Mouse (Mus musculus): ENCODE results near the gene Smg9. TPM values are rescaled to one million over a fixed set of nuclear protein-coding genes. Genes with fewer than 3 reads are reported as not detected.

The Smg9 gene
- polyA plus RNA-seq, 1 experiment: 55.7 TPM

DNA sequence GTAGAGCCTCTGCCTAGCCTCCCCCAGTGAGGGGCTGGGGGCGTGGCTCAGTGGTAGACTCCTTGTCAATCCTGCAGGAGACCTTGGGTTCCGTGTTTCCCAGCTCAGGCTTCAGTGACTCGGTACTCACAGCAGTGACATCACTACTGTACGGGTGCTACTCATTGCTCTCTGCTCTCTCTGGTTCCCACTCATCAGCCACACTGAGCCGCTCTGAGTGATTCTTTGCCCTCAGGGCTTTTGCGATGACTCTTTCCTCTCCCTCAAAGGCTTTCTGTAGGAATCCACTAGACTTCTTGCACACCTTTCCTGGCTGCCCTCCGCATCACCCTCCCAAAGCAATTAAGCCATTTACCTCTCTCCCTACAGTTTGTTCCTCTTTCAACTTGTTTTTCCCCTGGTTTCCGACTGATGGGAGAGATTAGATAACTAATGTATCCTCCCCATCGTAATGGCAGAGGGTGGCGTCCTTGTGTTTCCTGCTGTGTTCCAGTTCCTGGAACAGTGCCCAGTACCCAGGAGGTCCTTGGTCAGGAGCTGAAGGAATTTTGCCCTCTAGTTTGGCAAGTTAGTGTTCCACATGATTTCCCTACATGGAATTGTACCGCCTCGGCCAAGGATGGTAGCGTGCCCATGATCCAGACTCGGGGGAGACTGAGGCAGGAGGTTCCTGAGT is 62.1 kb downstream of the Smg9 start:
- 36% methylated on average over 14 of the region's 14 CpGs for WGBS
- H3K4me3 ChIP-seq (ENCODE audit: extremely low read depth, insufficient read depth, insufficient read length): no peak overlapping the region
- H3K27me3 ChIP-seq (ENCODE audit: control insufficient read depth, insufficient read depth, low read length): no peaks in the 10 kb centered on the region
- peaks cover 43% of the 10 kb centered on the region for H3K4me1 ChIP-seq (ENCODE audit: control insufficient read depth, insufficient read depth, insufficient read length)
- TF ChIP-seq POLR2A (IDR thresholded peaks at IDR 0.05; ENCODE audit: low read depth, low read length) (no peak), CTCF (IDR thresholded peaks at IDR 0.05; ENCODE audit: extremely low read depth, insufficient read depth, insufficient read length, insufficient replicate concordance) (no peak)
- no peak overlapping the region for H3K27ac ChIP-seq (ENCODE audit: insufficient read depth, low read length)
- peaks cover 3% of the 10 kb centered on the region for H3K36me3 ChIP-seq (ENCODE audit: control insufficient read depth, insufficient read depth, low read length)
- DNase-seq (ENCODE audit: low read depth in 1 of 2, low spot score in 2 of 2): no peak

DNA sequence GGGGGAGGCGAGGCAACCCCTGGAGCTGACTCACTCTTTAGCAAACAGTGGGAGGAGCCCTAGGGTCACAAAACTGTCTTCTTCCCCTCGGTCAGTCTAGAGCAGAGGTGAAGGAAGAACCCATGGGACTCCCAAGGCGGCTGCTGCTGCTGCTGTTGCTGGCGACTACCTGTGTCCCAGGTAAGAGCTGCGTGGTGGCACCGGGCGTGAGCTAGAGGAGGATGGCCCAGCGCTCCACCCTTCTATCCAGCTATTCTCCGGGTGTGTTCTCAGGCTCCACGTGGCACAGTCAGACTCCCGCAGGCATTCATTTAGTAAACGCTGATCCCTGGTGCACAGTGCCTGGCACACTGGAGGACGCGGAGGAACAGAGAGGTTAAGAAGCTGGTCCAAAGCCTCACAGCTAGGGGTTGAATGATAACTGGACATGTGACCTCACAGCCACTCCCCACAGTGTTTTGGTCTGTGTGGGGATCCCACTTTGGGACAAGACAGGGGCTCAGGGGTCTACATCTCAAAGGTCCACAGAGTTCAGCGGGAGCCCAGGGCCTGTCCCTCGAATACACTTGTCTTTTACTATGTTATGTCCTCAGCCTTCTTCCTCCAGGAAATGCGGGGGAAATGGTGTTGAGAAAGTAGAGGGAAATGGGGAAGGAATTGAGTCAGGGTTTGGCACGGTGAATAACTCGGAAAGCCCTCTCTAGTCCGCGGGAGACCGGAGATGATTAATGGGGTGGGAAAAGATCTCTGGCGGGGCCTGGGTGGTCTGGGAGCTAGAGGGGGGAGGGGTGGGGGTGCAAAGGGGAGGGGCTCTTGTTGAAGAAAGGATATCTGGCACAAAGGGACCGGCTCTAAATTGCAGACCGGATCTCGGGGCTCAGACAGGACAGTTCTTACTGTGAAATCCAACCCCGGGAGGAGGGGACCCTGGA is 63.2 kb downstream of the Smg9 start, which contains the start of gene Plaur:
Gene Plaur, plus strand, starts transcription at position 97 of the 932 bp plus-strand sequence.
- Histone ChIP-seq H3K27me3 (ENCODE audit: control insufficient read depth, insufficient read depth, low read length) (no peaks in the 10 kb centered on the region), H3K27ac (ENCODE audit: insufficient read depth, low read length) (peak within 1 kb of the TSS; percentile 81), H3K4me1 (ENCODE audit: control insufficient read depth, insufficient read depth, insufficient read length) (peaks cover 44% of the 10 kb centered on the region), H3K36me3 (ENCODE audit: control insufficient read depth, insufficient read depth, low read length) (peaks cover 10% of the 10 kb centered on the region), H3K4me3 (ENCODE audit: extremely low read depth, insufficient read depth, insufficient read length) (peak within 1 kb of the TSS; percentile 72)
- DNase-seq (ENCODE audit: low read depth in 1 of 2, low spot score in 2 of 2): peak; percentile 53 to 65
- WGBS: 4% methylated on average over 27 of the region's 27 CpGs
- TF ChIP-seq POLR2A (IDR thresholded peaks at IDR 0.05; ENCODE audit: low read depth, low read length) (peak; percentile 78; the same call in 1 of the 2 replicates), CTCF (IDR thresholded peaks at IDR 0.05; ENCODE audit: extremely low read depth, insufficient read depth, insufficient read length, insufficient replicate concordance) (no peak)

GRCm38 (mm10) chr7:24466835-24467234 is 67.4 kb downstream of the Smg9 start:
- TF ChIP-seq CTCF (IDR thresholded peaks at IDR 0.05; ENCODE audit: extremely low read depth, insufficient read depth, insufficient read length, insufficient replicate concordance) (no peak), POLR2A (IDR thresholded peaks at IDR 0.05; ENCODE audit: low read depth, low read length) (no peak)
- Histone ChIP-seq H3K27ac (ENCODE audit: insufficient read depth, low read length) (no peak overlapping the region), H3K27me3 (ENCODE audit: control insufficient read depth, insufficient read depth, low read length) (no peaks in the 10 kb centered on the region), H3K4me1 (ENCODE audit: control insufficient read depth, insufficient read depth, insufficient read length) (peaks cover 19% of the 10 kb centered on the region; the same call in 1 of the 2 replicates), H3K4me3 (ENCODE audit: extremely low read depth, insufficient read depth, insufficient read length) (no peak overlapping the region), H3K36me3 (ENCODE audit: control insufficient read depth, insufficient read depth, low read length) (peaks cover 22% of the 10 kb centered on the region)
- DNase-seq (ENCODE audit: low read depth in 1 of 2, low spot score in 2 of 2): no peak
- WGBS: 72% methylated on average over 6 of the region's 6 CpGs

- Histone ChIP-seq H3K4me1 (ENCODE audit: control insufficient read depth, insufficient read depth, insufficient read length) (peaks cover 19% of the 10 kb centered on the region; the same call in 1 of the 2 replicates), H3K27me3 (ENCODE audit: control insufficient read depth, insufficient read depth, low read length) (no peaks in the 10 kb centered on the region), H3K36me3 (ENCODE audit: control insufficient read depth, insufficient read depth, low read length) (peaks cover 31% of the 10 kb centered on the region), H3K27ac (ENCODE audit: insufficient read depth, low read length) (peak overlapping the region; percentile 47), H3K4me3 (ENCODE audit: extremely low read depth, insufficient read depth, insufficient read length) (no peak overlapping the region)
- TF ChIP-seq CTCF (IDR thresholded peaks at IDR 0.05; ENCODE audit: extremely low read depth, insufficient read depth, insufficient read length, insufficient replicate concordance) (no peak), POLR2A (IDR thresholded peaks at IDR 0.05; ENCODE audit: low read depth, low read length) (no peak)
- WGBS: 70% methylated on average over 5 of the region's 5 CpGs
- peak in 1 of 2 experiments; percentile 43 for DNase-seq (ENCODE audit: low read depth in 1 of 2, low spot score in 2 of 2)
These were observed 68.5 kb downstream of the Smg9 start for GRCm38 (mm10) chr7:24467886-24468285.

DNA sequence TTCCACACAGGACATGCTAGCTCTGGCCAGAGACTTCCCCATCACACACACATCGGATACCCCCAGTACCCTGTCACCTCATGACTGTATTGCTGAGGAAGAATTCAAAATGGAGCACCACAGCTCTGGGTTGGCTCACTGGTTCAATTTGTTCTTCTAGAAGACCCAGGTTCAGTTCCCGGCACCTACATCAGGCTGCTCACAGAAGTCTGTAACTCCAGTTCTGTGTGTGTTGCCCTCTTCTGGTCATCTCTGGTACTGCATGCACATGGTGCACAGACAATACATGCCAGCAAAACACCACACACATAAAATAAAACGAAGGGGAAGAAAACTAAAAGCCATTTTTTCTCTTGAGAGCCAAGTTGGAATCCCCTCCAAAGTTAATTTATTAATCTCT is 69.7 kb downstream of the Smg9 start:
- TF ChIP-seq CTCF (IDR thresholded peaks at IDR 0.05; ENCODE audit: extremely low read depth, insufficient read depth, insufficient read length, insufficient replicate concordance) (no peak), POLR2A (IDR thresholded peaks at IDR 0.05; ENCODE audit: low read depth, low read length) (no peak)
- DNase-seq (ENCODE audit: low read depth in 1 of 2, low spot score in 2 of 2): no peak
- H3K27ac ChIP-seq (ENCODE audit: insufficient read depth, low read length): no peak overlapping the region
- peaks cover 37% of the 10 kb centered on the region for H3K36me3 ChIP-seq (ENCODE audit: control insufficient read depth, insufficient read depth, low read length)
- H3K4me3 ChIP-seq (ENCODE audit: extremely low read depth, insufficient read depth, insufficient read length): no peak overlapping the region
- 89% methylated on average over 3 of the region's 3 CpGs for WGBS
- peaks cover 18% of the 10 kb centered on the region; the same call in 1 of the 2 replicates for H3K4me1 ChIP-seq (ENCODE audit: control insufficient read depth, insufficient read depth, insufficient read length)
- H3K27me3 ChIP-seq (ENCODE audit: control insufficient read depth, insufficient read depth, low read length): no peaks in the 10 kb centered on the region

GRCm38 (mm10) chr7:24470356-24470755 is 70.9 kb downstream of the Smg9 start:
- DNase-seq (ENCODE audit: low read depth in 1 of 2, low spot score in 2 of 2): no peak
- WGBS: 93% methylated on average over 7 of the region's 7 CpGs
- H3K36me3 ChIP-seq (ENCODE audit: control insufficient read depth, insufficient read depth, low read length): peaks cover 43% of the 10 kb centered on the region
- no peaks in the 10 kb centered on the region for H3K27me3 ChIP-seq (ENCODE audit: control insufficient read depth, insufficient read depth, low read length)
- TF ChIP-seq POLR2A (IDR thresholded peaks at IDR 0.05; ENCODE audit: low read depth, low read length) (no peak), CTCF (IDR thresholded peaks at IDR 0.05; ENCODE audit: extremely low read depth, insufficient read depth, insufficient read length, insufficient replicate concordance) (no peak)
- H3K27ac ChIP-seq (ENCODE audit: insufficient read depth, low read length): no peak overlapping the region
- no peak overlapping the region for H3K4me3 ChIP-seq (ENCODE audit: extremely low read depth, insufficient read depth, insufficient read length)
- peaks cover 16% of the 10 kb centered on the region; the same call in 1 of the 2 replicates for H3K4me1 ChIP-seq (ENCODE audit: control insufficient read depth, insufficient read depth, insufficient read length)

Other genes with a start within 250 kb of the Smg9 start
- gene Zfp114, start 224.6 kb upstream of the Smg9 start, polyA plus RNA-seq (2012; rRNA removed): 0.07 and 0.13 TPM in 2 replicates
- 0.42 and 0.56 TPM in 2 replicates for gene Zfp111, start 188.2 kb upstream of the Smg9 start, polyA plus RNA-seq (2012; rRNA removed)
- 0.48 and 0.65 TPM in 2 replicates for gene Zfp109, start 162.1 kb upstream of the Smg9 start, polyA plus RNA-seq (2012; rRNA removed)
- gene Zfp108, start 144.8 kb upstream of the Smg9 start, polyA plus RNA-seq (2012; rRNA removed): 0.16 TPM in 2 replicates
- 0.18 and 0.49 TPM in 2 replicates for gene Zfp93, start 129.2 kb upstream of the Smg9 start, polyA plus RNA-seq (2012; rRNA removed)
- 3.1 and 4.7 TPM in 2 replicates for gene Zfp61, start 98.4 kb upstream of the Smg9 start, polyA plus RNA-seq (2012; rRNA removed)
- 6.5 and 8.2 TPM in 2 replicates for gene Zfp94, start 83.0 kb upstream of the Smg9 start, polyA plus RNA-seq (2012; rRNA removed)
- 0.18 and 0.26 TPM in 2 replicates for gene Tescl, start 65.7 kb upstream of the Smg9 start, polyA plus RNA-seq (2012; rRNA removed)
- gene Lypd5, start 50.4 kb upstream of the Smg9 start, polyA plus RNA-seq (2012; rRNA removed): not detected in 2 replicates
- 102 and 133 TPM in 2 replicates for gene Kcnn4, start 29.4 kb upstream of the Smg9 start, polyA plus RNA-seq (2012; rRNA removed)
- gene Irgc1, start 52.7 kb downstream of the Smg9 start, polyA plus RNA-seq (2012; rRNA removed): 6.5 and 19.9 TPM in 2 replicates
- gene Plaur, start 62.9 kb downstream of the Smg9 start, polyA plus RNA-seq (2012; rRNA removed): 51.2 and 58.6 TPM in 2 replicates
- gene Cadm4, start 82.4 kb downstream of the Smg9 start, polyA plus RNA-seq (2012; rRNA removed): 33.1 and 34.5 TPM in 2 replicates
- gene Zfp428, start 107.4 kb downstream of the Smg9 start, polyA plus RNA-seq (2012; rRNA removed): 4.0 and 5.9 TPM in 2 replicates
- gene AC161166.1, start 112.8 kb downstream of the Smg9 start, polyA plus RNA-seq (2012; rRNA removed): not detected in 2 replicates
- gene Irgq, start 131.1 kb downstream of the Smg9 start, polyA plus RNA-seq (2012; rRNA removed): 11.2 and 13.1 TPM in 2 replicates
- gene Pinlyp, start 146.5 kb downstream of the Smg9 start, polyA plus RNA-seq (2012; rRNA removed): 0.23 and 0.36 TPM in 2 replicates
- gene Xrcc1, start 146.7 kb downstream of the Smg9 start, polyA plus RNA-seq (2012; rRNA removed): 52.3 and 56.2 TPM in 2 replicates
- gene Ethe1, start 187.9 kb downstream of the Smg9 start, polyA plus RNA-seq (2012; rRNA removed): 23.2 and 27.3 TPM in 2 replicates
- 0.29 and 0.61 TPM in 2 replicates for gene Zfp575, start 188.0 kb downstream of the Smg9 start, polyA plus RNA-seq (2012; rRNA removed)
- 5.2 and 7.6 TPM in 2 replicates for gene Phldb3, start 211.1 kb downstream of the Smg9 start, polyA plus RNA-seq (2012; rRNA removed)
- gene Lypd3, start 236.9 kb downstream of the Smg9 start, polyA plus RNA-seq (2012; rRNA removed): not detected in 2 replicates

Measured in spleen, adult 2 months (tissue).